Mouse (Mus musculus) splenic B cell, adult 2 months (primary cell): Measurements from ENCODE around the gene Gm13272.
"Not testable (repeated sequence)": the region's sequence is repeated elsewhere in the genome, so short reads cannot be mapped to it uniquely, and the experiment has no call there.

Source experiments
- DNase-seq: peaks from one replicate; pipeline ENCODE4 v3.0.0-alpha.2; 2011; ENCODE audit warnings: low read depth, low spot score
- H3K27me3 ChIP-seq: 2 replicates; pipeline ENCODE4 v1.6.1; 2012; ENCODE audit warnings: mild to moderate bottlenecking, low read length, moderate library complexity, mixed read lengths; ENCODE audit not compliant: control insufficient read depth, poor library complexity, insufficient read depth, severe bottlenecking
- H3K36me3 ChIP-seq: 2 replicates; pipeline ENCODE4 v1.6.1; 2012; ENCODE audit warnings: mild to moderate bottlenecking, low read length, moderate library complexity, mixed read lengths; ENCODE audit not compliant: control insufficient read depth, poor library complexity, insufficient read depth, severe bottlenecking

Gene Gm13272

DNA sequence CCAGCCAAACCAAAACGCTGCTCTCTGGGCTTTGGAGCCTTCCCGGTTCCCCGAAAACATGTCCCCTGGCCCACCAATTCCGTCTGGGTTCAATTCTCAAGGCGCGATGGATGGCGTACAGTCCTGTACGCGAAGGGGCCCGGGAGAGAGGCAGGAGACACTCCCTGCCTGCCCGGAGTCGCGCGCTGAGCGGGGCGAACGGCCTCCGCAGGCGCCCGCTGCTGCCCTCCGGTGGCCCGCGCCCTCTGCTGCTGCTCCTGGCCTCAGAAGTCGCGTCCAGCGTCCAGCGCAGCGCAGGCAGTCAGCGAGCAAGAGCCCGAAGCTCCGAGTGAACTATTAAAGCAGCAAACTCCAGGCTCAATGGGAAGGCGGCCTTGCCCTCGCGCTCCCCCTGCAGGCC lies 26.1 kb downstream of the Gm13272 start:
- H3K27me3 ChIP-seq, H3K36me3 ChIP-seq, DNase-seq: not testable (repeated sequence)

GRCm38 (mm10) chr4:88815928-88816327 lies 36.3 kb downstream of the Gm13272 start, which contains the start of gene Ifna7:
Ifna7 (plus strand) TSS chr4:88816228.
- DNase-seq: no peak
- no peaks in the 10 kb centered on the region for H3K27me3 ChIP-seq
- H3K36me3 ChIP-seq: no peaks in the 10 kb centered on the region

- no peak for DNase-seq
- H3K36me3 ChIP-seq: no peaks in the 10 kb centered on the region
- H3K27me3 ChIP-seq: no peaks in the 10 kb centered on the region
These were observed 40.0 kb downstream of the Gm13272 start, which contains the start of gene Ifna11 for GRCm38 (mm10) chr4:88819659-88820058. Ifna11 (plus strand) TSS chr4:88819959.

DNA sequence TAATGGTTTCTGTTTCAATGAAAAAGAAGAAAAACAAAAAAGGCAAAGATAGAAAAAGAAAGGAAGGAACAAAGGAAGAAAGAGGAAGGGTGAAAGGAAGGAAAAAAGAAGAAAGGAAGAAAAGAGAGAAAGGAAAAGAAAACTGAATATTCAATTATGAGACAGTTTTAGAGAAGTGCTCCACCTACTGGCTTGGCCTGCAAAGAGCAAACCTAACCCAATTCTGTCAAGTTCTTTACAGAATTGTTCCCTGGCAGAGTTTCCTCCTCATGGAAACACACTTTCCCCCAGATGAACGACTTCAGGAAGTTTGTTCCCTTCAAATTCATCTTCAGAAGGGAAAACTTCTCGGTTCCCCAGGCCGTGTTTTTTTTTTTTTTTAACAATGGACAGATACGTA lies 43.3 kb downstream of the Gm13272 start:
- Histone ChIP-seq H3K27me3 (no peaks in the 10 kb centered on the region), H3K36me3 (no peaks in the 10 kb centered on the region)
- peak; percentile 42 for DNase-seq

DNA sequence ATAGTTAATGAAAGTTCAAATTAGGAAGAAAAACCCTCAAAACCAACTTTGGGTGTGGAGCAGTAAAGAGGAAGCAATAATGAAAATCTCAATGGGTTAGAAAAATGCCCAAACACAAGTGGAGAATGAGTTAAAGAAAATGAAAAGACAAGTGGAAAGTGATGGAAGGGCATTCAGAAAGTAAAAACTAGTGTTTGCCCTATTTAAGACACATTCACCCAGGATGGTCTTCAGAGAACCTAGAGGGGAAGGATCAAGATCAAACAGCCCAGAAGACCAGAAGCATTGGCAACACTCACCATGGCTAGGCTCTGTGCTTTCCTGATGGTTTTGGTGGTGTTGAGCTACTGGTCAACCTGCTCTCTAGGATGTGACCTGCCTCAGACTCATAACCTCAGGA lies 47.5 kb downstream of the Gm13272 start, which contains the start of gene Ifna6:
Gene Ifna6 (plus strand): TSS at position 301 of the 400 bp plus-strand sequence.
- H3K27me3 ChIP-seq, H3K36me3 ChIP-seq, DNase-seq: not testable (repeated sequence)
